Mouse (Mus musculus) gastrocnemius, postnatal 25 days (tissue): ENCODE measurements at regions not wholly inside any gene's neighbourhood (a gene's known extent, or its start where the extent isn't known, plus 50 kb on each side); places are given as distances from the start of the nearest gene placed in this dataset.
"Not testable (repeated sequence)": the region's sequence is repeated elsewhere in the genome, so short reads cannot be mapped to it uniquely, and the experiment has no call there.

Source experiments
- DNase-seq: peaks from one replicate; pipeline ENCODE4 v3.0.0; 2022

DNA sequence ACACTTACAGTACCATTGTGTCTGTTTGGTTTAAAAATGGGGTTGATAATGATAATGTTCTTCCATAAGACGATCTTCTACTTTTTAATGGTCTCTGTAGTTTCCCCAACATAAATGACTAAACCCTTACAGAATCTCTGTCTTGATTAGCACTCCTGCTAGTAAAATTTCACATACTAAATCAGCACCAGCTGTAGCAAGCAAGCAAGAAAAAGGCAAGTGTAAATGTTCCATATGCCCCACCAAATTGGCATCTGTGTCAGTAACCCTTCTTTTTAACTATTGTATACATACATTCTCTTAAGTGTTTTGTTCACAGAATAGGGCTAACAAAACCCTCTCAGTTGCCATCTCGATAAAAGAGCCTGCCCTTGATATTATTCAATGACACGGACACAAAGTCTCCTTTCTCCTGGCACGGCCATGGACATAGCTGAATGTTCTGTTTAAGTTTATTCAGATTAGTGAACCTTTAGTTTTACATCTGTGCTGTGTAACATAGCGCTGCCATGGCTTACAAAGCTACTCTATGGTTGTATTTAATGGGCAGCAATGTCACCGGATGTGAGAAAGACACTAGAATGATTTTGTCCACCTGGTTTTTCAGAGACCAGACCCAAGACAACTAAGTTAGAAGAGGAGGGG is 414.3 kb downstream of the Gtdc1 start:
- DNase-seq, result no peak

DNA sequence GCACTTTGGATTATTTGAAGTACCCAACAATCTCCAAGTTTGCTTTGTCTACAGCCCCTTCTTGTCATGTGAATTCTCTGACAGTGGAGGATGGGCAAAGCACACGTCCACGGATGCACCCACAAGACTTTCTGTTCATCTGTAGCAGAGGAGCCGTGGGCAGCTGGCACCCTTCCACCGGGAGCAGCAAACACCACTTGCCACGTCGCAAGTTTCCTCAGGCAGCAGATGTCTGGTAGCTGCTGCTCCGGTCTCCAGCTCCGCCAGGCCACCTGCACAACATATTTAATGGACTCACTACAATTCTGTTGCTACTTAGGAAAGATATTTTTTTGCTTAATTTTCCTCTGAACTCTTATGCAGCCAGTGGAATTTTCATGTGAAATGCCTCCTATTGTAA is 415.1 kb downstream of the Gtdc1 start:
- peak; percentile 16 for DNase-seq

- DNase-seq, result no peak
Observed at GRCm38 (mm10) chr2:44509101-44509500, 418.4 kb downstream of the Gtdc1 start.

DNA sequence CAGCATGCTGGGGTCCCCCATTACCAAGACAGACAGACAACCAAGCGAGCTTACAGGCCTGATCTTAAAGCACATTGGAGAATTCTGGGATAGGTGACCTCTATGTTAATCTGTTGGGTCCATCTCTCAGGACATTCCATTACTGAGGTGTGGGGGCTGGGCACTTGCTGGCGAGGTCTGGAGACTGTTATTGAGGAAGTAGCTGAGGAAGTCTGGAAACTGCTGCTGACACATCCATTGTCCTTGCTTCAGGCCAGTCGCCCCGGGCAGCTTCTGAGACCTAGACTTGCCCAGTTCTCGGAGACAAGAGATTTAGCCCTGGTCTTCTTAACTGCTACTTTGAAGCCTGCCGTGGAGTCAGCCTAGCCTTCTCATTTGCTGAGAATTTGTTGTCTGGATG is 423.2 kb downstream of the Gtdc1 start:
- no peak for DNase-seq

- DNase-seq, result not testable (repeated sequence)
Observed at GRCm38 (mm10) chr2:44490806-44491205, 436.7 kb downstream of the Gtdc1 start.

GRCm38 (mm10) chr2:44490230-44490629 is 437.2 kb downstream of the Gtdc1 start:
- no peak for DNase-seq

DNA sequence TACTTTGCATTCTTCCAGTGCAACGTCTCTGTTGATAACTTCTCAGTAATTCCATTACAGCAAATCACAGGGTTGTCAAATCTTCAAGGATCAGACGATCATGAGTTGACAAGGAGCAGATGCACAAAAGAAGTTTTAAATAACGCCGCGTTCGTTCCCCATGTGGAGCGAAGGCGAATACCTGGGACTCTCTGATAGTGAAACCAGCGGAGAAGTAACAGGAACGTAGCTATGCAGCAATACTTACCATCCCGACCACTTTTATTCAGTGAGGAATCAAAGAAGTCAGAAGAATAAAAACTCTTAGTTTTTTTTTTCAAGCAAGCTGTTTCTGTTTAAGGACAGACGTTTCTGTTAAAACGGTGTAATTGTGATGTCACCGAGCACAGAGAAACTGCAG is 441.6 kb downstream of the Gtdc1 start:
- DNase-seq, result no peak

DNA sequence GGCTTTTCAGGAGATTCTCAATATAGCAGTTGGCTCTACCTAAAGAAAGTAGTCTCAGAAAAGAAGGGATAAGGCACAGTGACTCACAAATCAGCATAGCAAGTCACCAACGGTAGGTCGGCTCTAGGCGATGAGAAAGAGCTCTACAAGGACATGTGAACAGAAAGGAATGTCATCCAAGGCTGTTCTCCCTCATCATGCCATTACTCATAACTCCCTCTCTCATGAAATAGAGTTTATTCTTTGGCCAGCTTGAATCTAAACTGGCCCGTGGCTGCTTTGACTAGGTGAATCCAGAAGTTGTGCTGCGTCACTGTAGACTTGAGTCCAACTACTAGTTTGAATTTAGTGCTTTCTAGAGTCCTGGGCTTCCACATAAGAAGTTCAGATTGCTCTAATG is 447.7 kb downstream of the Gtdc1 start:
- no peak for DNase-seq

DNA sequence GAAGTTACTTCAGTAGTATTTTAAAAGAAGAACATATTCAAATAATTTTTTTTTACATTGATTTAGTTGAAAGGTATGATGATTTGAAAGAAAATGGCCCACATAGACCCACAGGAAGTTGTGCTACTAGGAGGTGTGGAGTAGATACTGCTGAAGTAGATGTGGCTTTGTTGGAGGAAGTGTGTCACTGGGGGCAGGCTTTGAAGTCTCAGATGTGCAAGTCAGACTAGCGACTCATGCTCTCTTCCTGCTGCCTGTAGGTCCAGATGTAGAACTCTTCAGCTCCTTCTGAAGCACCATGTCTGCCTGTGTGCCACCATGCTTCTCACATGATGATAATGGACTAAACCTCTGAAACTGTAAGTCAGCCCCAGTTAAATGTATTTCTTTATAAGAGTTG is 452.0 kb downstream of the Gtdc1 start:
- no peak for DNase-seq

DNA sequence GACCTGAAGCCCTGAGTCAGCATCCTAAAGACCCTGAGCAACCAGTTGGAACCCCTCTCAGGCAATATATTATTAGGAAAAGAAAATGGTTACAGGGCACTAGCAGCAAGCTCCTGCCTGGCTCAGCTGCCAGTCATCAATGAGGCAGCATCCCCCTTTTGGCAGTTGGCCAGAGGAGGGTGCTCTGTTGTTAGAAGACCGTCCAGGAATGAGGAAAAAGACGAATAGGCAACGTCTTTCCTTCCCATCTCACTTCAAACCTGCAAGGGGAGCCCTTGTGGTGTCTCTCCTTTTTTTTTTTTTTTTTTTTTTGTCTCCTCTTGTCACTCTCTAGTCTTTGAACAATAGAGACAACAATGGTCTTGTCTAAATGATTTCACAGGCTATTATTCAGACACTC is 452.8 kb downstream of the Gtdc1 start:
- no peak for DNase-seq

GRCm38 (mm10) chr2:44471381-44471780 is 456.1 kb downstream of the Gtdc1 start:
- DNase-seq, result no peak

GRCm38 (mm10) chr2:44470953-44471352 is 456.5 kb downstream of the Gtdc1 start:
- DNase-seq, result no peak

DNA sequence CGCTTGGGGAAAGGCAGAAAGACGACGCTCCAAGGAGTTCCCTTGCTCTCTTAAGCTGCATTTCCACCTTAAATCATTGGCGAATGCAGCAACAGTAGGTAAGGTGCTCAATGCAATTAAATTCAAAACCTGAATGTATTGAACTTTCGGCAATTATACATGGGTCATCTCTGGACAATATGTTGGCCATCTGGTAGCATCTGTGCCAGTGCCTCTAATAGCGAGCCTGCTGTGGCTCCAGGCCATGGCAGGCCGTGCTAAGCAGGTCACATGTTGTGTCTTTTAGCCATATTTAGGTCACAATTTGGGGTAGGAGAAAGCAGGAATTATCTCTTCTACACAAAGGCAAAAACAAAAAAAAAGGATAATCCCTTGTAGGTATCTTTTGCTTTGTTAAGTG is 462.8 kb downstream of the Gtdc1 start:
- DNase-seq, result no peak

DNA sequence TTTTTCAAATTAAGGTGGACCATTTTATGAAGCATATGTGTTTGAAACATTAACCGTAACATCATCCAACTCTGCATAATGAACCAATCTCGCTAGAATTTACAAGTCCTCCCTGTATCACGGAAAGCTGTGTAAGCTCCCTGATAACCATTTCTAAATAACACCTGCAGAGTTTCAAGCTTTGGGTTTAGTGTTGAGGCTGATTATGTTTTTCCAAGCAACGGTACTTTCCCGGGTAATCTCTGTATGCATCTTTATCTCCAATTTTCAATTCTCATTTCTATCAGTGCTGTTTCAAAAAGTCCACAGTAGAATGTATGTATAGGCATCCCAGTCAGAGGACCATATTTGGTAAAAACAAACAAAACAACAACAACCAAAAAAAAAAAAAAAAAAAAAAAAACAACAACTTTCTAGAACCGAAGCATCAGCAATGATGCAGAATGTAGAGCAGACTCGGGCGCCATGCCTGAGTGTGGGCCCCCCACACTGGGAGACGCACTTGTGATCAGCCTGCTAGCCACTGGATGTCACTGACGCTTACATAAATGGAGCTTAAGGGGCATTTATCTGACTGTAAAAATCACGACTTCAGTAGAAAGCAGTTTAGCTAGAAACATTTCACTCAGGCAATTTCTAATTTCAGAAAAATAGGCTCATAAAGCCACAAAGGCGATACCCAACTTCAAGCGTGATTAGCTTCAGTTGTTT is 464.7 kb downstream of the Gtdc1 start:
- DNase-seq, result no peak

DNA sequence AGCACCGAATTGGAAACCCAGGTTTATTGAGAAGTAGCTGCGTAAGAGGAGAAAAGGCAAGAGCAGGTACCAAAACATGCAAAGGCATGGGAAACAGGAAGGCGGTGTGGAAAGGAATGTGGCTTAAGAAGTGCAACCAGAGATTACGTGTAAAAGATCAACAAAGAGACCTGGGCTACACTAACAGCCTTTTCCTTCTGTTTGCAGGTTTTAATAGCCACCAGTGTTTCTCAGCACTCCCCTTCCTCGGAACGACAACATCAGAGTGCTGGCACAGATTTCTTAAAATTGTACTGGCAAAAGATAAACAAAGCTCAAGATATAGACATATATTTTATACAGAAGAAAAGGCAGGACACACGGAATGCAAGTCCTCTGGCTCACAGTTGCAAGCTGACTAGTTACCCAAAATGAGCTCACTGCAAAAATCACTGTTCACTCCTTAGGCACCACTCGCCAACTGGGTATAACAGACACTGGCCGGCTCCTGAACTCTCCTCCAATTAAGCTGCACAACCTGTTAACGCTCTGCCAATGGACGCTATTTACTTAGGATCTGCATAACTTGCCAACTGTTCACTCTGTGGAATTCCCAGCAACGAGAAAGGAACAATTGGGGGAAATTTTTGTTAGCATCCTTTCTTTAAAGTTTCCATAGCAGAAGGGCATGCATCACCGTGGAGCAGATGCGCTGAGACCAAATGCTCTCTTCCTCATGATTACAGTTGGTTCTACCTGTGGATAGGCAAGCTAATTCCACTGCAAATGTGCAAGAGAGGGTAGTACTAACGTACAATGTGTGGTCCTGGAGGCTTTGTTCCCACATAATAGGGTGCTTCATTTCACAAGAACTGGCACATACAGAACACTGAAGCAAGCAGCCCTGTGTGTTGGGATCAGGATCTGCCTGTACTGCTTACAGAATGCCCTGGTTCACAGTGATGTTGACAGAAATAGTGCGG is 465.9 kb downstream of the Gtdc1 start:
- no peak for DNase-seq

- no peak for DNase-seq
Observed at GRCm38 (mm10) chr2:44449471-44449870, 478.0 kb downstream of the Gtdc1 start.
